Mouse (Mus musculus): ENCODE measurements around the gene Elk3. TPM values are rescaled to one million over a fixed set of nuclear protein-coding genes. Genes with fewer than 3 reads are reported as not detected.

The Elk3 gene
- polyA plus RNA-seq, 1 experiment from 2014 or later = 4.2 TPM

- Histone ChIP-seq H3K4me2 (no peak overlapping the region), H3K27ac (no peak overlapping the region), H3K4me1 (replicated peaks) (no peaks in the 10 kb centered on the region), H3K36me3 (no peaks in the 10 kb centered on the region), H3K9me3 (replicated peaks) (no peaks in the 10 kb centered on the region), H3K27me3 (no peaks in the 10 kb centered on the region), H3K4me3 (replicated peaks) (no peak overlapping the region), H3K9ac (no peak overlapping the region)
- WGBS (ENCODE audit: insufficient replicate concordance) = 53% methylated on average over 9 of the region's 9 CpGs
- DNase-seq = no peak
- no peak for ATAC-seq (ENCODE audit: low read depth)
These were observed 35.4 kb upstream of the Elk3 start for GRCm38 (mm10) chr10:93346208-93346936.

- Histone ChIP-seq H3K9me3 (replicated peaks) (no peaks in the 10 kb centered on the region), H3K4me3 (replicated peaks) (no peak overlapping the region), H3K27me3 (no peaks in the 10 kb centered on the region), H3K4me1 (replicated peaks) (no peaks in the 10 kb centered on the region), H3K4me2 (no peak overlapping the region), H3K27ac (no peak overlapping the region), H3K9ac (no peak overlapping the region), H3K36me3 (no peaks in the 10 kb centered on the region)
- no peak for DNase-seq
- no peak for ATAC-seq (ENCODE audit: low read depth)
- WGBS (ENCODE audit: insufficient replicate concordance) = 36% methylated on average over 2 of the region's 2 CpGs
These were observed 34.6 kb upstream of the Elk3 start for GRCm38 (mm10) chr10:93345497-93345896.

- no peaks in the 10 kb centered on the region for H3K9me3 ChIP-seq (replicated peaks)
- no peaks in the 10 kb centered on the region for H3K27me3 ChIP-seq
- H3K9ac ChIP-seq = no peak overlapping the region
- H3K4me2 ChIP-seq = no peak overlapping the region
- ATAC-seq (ENCODE audit: low read depth) = no peak
- no peak overlapping the region for H3K4me3 ChIP-seq (replicated peaks)
- no peaks in the 10 kb centered on the region for H3K4me1 ChIP-seq (replicated peaks)
- WGBS (ENCODE audit: insufficient replicate concordance) = 74% methylated on average over 6 of the region's 6 CpGs
- DNase-seq = no peak
- H3K27ac ChIP-seq = no peak overlapping the region
- no peaks in the 10 kb centered on the region for H3K36me3 ChIP-seq
These were observed 32.5 kb upstream of the Elk3 start for GRCm38 (mm10) chr10:93343469-93343868.

GRCm38 (mm10) chr10:93342986-93343385 lies 32.1 kb upstream of the Elk3 start:
- Histone ChIP-seq H3K27ac (no peak overlapping the region), H3K4me3 (replicated peaks) (no peak overlapping the region), H3K4me2 (no peak overlapping the region), H3K4me1 (replicated peaks) (no peaks in the 10 kb centered on the region), H3K27me3 (no peaks in the 10 kb centered on the region), H3K9ac (no peak overlapping the region), H3K36me3 (no peaks in the 10 kb centered on the region), H3K9me3 (replicated peaks) (no peaks in the 10 kb centered on the region)
- WGBS (ENCODE audit: insufficient replicate concordance) = 52% methylated on average over 3 of the region's 3 CpGs
- ATAC-seq (ENCODE audit: low read depth) (no peak), DNase-seq (no peak)

GRCm38 (mm10) chr10:93338526-93338925 lies 27.6 kb upstream of the Elk3 start:
- DNase-seq = no peak
- ATAC-seq (ENCODE audit: low read depth) = no peak
- WGBS (ENCODE audit: insufficient replicate concordance) = 75% methylated on average over 5 of the region's 5 CpGs
- Histone ChIP-seq H3K4me2 (no peak overlapping the region), H3K9me3 (replicated peaks) (no peaks in the 10 kb centered on the region), H3K9ac (no peak overlapping the region), H3K4me3 (replicated peaks) (no peak overlapping the region), H3K27ac (no peak overlapping the region), H3K4me1 (replicated peaks) (peaks cover 12% of the 10 kb centered on the region), H3K27me3 (no peaks in the 10 kb centered on the region), H3K36me3 (no peaks in the 10 kb centered on the region)

GRCm38 (mm10) chr10:93336462-93336931 lies 25.6 kb upstream of the Elk3 start:
- H3K4me3 ChIP-seq (replicated peaks) = no peak overlapping the region
- 12% methylated on average over 6 of the region's 6 CpGs for WGBS (ENCODE audit: insufficient replicate concordance)
- ATAC-seq (ENCODE audit: low read depth) = no peak
- H3K27ac ChIP-seq = peak overlapping the region; percentile 26; the same call in 1 of the 2 replicates
- H3K9me3 ChIP-seq (replicated peaks) = no peaks in the 10 kb centered on the region
- peak overlapping the region; percentile 37; the same call in 1 of the 2 replicates for H3K4me2 ChIP-seq
- no peak overlapping the region for H3K9ac ChIP-seq
- no peak for DNase-seq
- H3K27me3 ChIP-seq = no peaks in the 10 kb centered on the region
- peaks cover 26% of the 10 kb centered on the region for H3K4me1 ChIP-seq (replicated peaks)
- H3K36me3 ChIP-seq = no peaks in the 10 kb centered on the region

- peak; percentile 56 for ATAC-seq (ENCODE audit: low read depth)
- DNase-seq = no peak
- Histone ChIP-seq H3K4me3 (replicated peaks) (no peak overlapping the region), H3K4me2 (peak overlapping the region; percentile 37), H3K9me3 (replicated peaks) (no peaks in the 10 kb centered on the region), H3K27ac (peak overlapping the region; percentile 19; the same call in 1 of the 2 replicates), H3K4me1 (replicated peaks) (peaks cover 26% of the 10 kb centered on the region), H3K27me3 (no peaks in the 10 kb centered on the region), H3K9ac (no peak overlapping the region), H3K36me3 (no peaks in the 10 kb centered on the region)
- WGBS (ENCODE audit: insufficient replicate concordance) = 18% methylated on average over 16 of the region's 16 CpGs
These were observed 25.0 kb upstream of the Elk3 start for GRCm38 (mm10) chr10:93335828-93336461.

GRCm38 (mm10) chr10:93335001-93335400 lies 24.1 kb upstream of the Elk3 start:
- H3K36me3 ChIP-seq = no peaks in the 10 kb centered on the region
- WGBS (ENCODE audit: insufficient replicate concordance) = 51% methylated on average over 2 of the region's 2 CpGs
- peaks cover 26% of the 10 kb centered on the region for H3K4me1 ChIP-seq (replicated peaks)
- no peaks in the 10 kb centered on the region for H3K9me3 ChIP-seq (replicated peaks)
- no peak for ATAC-seq (ENCODE audit: low read depth)
- H3K9ac ChIP-seq = no peak overlapping the region
- H3K27me3 ChIP-seq = no peaks in the 10 kb centered on the region
- no peak overlapping the region for H3K27ac ChIP-seq
- H3K4me2 ChIP-seq = no peak overlapping the region
- no peak overlapping the region for H3K4me3 ChIP-seq (replicated peaks)
- DNase-seq = no peak

GRCm38 (mm10) chr10:93333239-93333638 lies 22.3 kb upstream of the Elk3 start:
- DNase-seq = no peak
- Histone ChIP-seq H3K4me2 (no peak overlapping the region), H3K4me1 (replicated peaks) (peaks cover 26% of the 10 kb centered on the region), H3K27ac (no peak overlapping the region), H3K9me3 (replicated peaks) (no peaks in the 10 kb centered on the region), H3K27me3 (no peaks in the 10 kb centered on the region), H3K4me3 (replicated peaks) (no peak overlapping the region), H3K36me3 (no peaks in the 10 kb centered on the region), H3K9ac (no peak overlapping the region)
- peak; percentile 45; the same call in 1 of the 2 replicates for ATAC-seq (ENCODE audit: low read depth)
- WGBS (ENCODE audit: insufficient replicate concordance) = 34% methylated on average over 5 of the region's 5 CpGs

GRCm38 (mm10) chr10:93332261-93332809 lies 21.4 kb upstream of the Elk3 start:
- ATAC-seq (ENCODE audit: low read depth) (no peak), DNase-seq (no peak)
- H3K36me3 ChIP-seq = no peaks in the 10 kb centered on the region
- no peaks in the 10 kb centered on the region for H3K27me3 ChIP-seq
- H3K9me3 ChIP-seq (replicated peaks) = no peaks in the 10 kb centered on the region
- H3K4me3 ChIP-seq (replicated peaks) = no peak overlapping the region
- H3K9ac ChIP-seq = no peak overlapping the region
- no peak overlapping the region for H3K27ac ChIP-seq
- 27% methylated on average over 3 of the region's 3 CpGs for WGBS (ENCODE audit: insufficient replicate concordance)
- H3K4me2 ChIP-seq = no peak overlapping the region
- peaks cover 26% of the 10 kb centered on the region for H3K4me1 ChIP-seq (replicated peaks)

GRCm38 (mm10) chr10:93331543-93331942 lies 20.6 kb upstream of the Elk3 start:
- DNase-seq = no peak
- no peak overlapping the region for H3K9ac ChIP-seq
- H3K9me3 ChIP-seq (replicated peaks) = no peaks in the 10 kb centered on the region
- H3K27ac ChIP-seq = no peak overlapping the region
- H3K4me3 ChIP-seq (replicated peaks) = no peak overlapping the region
- 82% methylated on average over 4 of the region's 4 CpGs for WGBS (ENCODE audit: insufficient replicate concordance)
- no peaks in the 10 kb centered on the region for H3K27me3 ChIP-seq
- H3K4me2 ChIP-seq = no peak overlapping the region
- H3K36me3 ChIP-seq = no peaks in the 10 kb centered on the region
- H3K4me1 ChIP-seq (replicated peaks) = peaks cover 34% of the 10 kb centered on the region
- no peak for ATAC-seq (ENCODE audit: low read depth)
